Mouse (Mus musculus) heart, embryonic 15.5 days (tissue): Measurements from ENCODE around the gene Arhgap25. TPM values are rescaled to one million over a fixed set of nuclear protein-coding genes. Genes with fewer than 3 reads are reported as not detected.

Experiments
- ATAC-seq: fragments of 200-750 bp; cut with Nextera tagmentation; replicated peaks from 2 replicates; pipeline ENCODE4 v1.8.0; 2017; ENCODE audit warnings: low read depth, moderate TSS enrichment; ENCODE audit not compliant: insufficient number of reproducible peaks, insufficient read depth, low FRiP score
- H3K27ac ChIP-seq: fragments of 300-500 bp; sonication (generic); 2 replicates; pipeline ENCODE4 v1.5.1; 2015; ENCODE audit warnings: mild to moderate bottlenecking, inconsistent platforms
- H3K27me3 ChIP-seq: fragments of 300-500 bp; sonication (generic); 2 replicates; pipeline ENCODE4 v1.6.1; 2015; ENCODE audit warnings: inconsistent platforms
- H3K36me3 ChIP-seq: fragments of 300-500 bp; sonication (generic); 2 replicates; pipeline ENCODE4 v1.6.1; 2015; ENCODE audit warnings: mild to moderate bottlenecking, inconsistent platforms
- H3K4me1 ChIP-seq: fragments of 300-500 bp; sonication (generic); replicated peaks from 2 replicates; pipeline ENCODE4 v1.6.1; 2015; ENCODE audit warnings: inconsistent platforms
- H3K4me2 ChIP-seq: fragments of 300-500 bp; sonication (generic); 2 replicates; pipeline ENCODE4 v1.6.1; 2015; ENCODE audit warnings: inconsistent platforms, mild to moderate bottlenecking, moderate library complexity
- H3K4me3 ChIP-seq: fragments of 300-500 bp; sonication (generic); 2 replicates; pipeline ENCODE4 v1.5.1; 2015; ENCODE audit warnings: mild to moderate bottlenecking, inconsistent platforms
- H3K9ac ChIP-seq: fragments of 300-500 bp; sonication (generic); 2 replicates; pipeline ENCODE4 v1.6.1; 2015; ENCODE audit warnings: mild to moderate bottlenecking, inconsistent platforms
- H3K9me3 ChIP-seq: fragments of 300-500 bp; sonication (generic); replicated peaks from 2 replicates; pipeline ENCODE4 v1.6.1; 2016; ENCODE audit warnings: inconsistent platforms
- WGBS: fragments of 180-500 bp; shearing (Covaris S2); methylation state at CpG from one replicate; pipeline ENCODE4 v1.1.7; 2015; ENCODE audit warnings: mixed read lengths; 5-methylcytosine and 5-hydroxymethylcytosine counted together
- polyA plus RNA-seq: library from polyadenylated mRNA; unstranded; fragments of >200 nt; fragmentation: Nextera tagmentation; extraction: Ambion mirVana; gene quantifications from 2 replicates; pipeline ENCODE4 v1.2.1, GENCODE M21; 2015

Gene Arhgap25
- polyA plus RNA-seq, 1 experiment from 2014 or later: 3.5 TPM

- ATAC-seq: no peak
- H3K9me3 ChIP-seq: no peaks in the 10 kb centered on the region
- H3K27ac ChIP-seq: no peak overlapping the region
- no peaks in the 10 kb centered on the region for H3K4me1 ChIP-seq
- no peaks in the 10 kb centered on the region for H3K36me3 ChIP-seq
- no peak overlapping the region for H3K4me2 ChIP-seq
- WGBS: 37% methylated on average over 7 of the region's 7 CpGs
- no peaks in the 10 kb centered on the region for H3K27me3 ChIP-seq
- H3K4me3 ChIP-seq: no peak overlapping the region
- no peak overlapping the region for H3K9ac ChIP-seq
Observed at GRCm38 (mm10) chr6:87552054-87552807, 19.2 kb upstream of the Arhgap25 start.

GRCm38 (mm10) chr6:87547836-87548235 is 14.8 kb upstream of the Arhgap25 start:
- H3K27ac ChIP-seq: no peak overlapping the region
- no peaks in the 10 kb centered on the region for H3K27me3 ChIP-seq
- H3K4me3 ChIP-seq: no peak overlapping the region
- no peak for ATAC-seq
- H3K4me2 ChIP-seq: no peak overlapping the region
- H3K9ac ChIP-seq: no peak overlapping the region
- WGBS: 80% methylated on average over 7 of the region's 7 CpGs
- no peaks in the 10 kb centered on the region for H3K4me1 ChIP-seq
- peaks cover 6% of the 10 kb centered on the region for H3K9me3 ChIP-seq
- H3K36me3 ChIP-seq: no peaks in the 10 kb centered on the region

GRCm38 (mm10) chr6:87547431-87547830 is 14.4 kb upstream of the Arhgap25 start:
- Histone ChIP-seq H3K27me3 (no peaks in the 10 kb centered on the region), H3K27ac (no peak overlapping the region), H3K4me1 (no peaks in the 10 kb centered on the region), H3K4me2 (no peak overlapping the region), H3K36me3 (no peaks in the 10 kb centered on the region), H3K4me3 (no peak overlapping the region), H3K9me3 (peaks cover 6% of the 10 kb centered on the region), H3K9ac (no peak overlapping the region)
- WGBS: 79% methylated on average over 4 of the region's 4 CpGs
- no peak for ATAC-seq

- no peaks in the 10 kb centered on the region for H3K4me1 ChIP-seq
- no peak overlapping the region for H3K4me3 ChIP-seq
- H3K9me3 ChIP-seq: peaks cover 6% of the 10 kb centered on the region
- H3K4me2 ChIP-seq: no peak overlapping the region
- H3K27ac ChIP-seq: no peak overlapping the region
- no peaks in the 10 kb centered on the region for H3K27me3 ChIP-seq
- 54% methylated on average over 1 of the region's 1 CpGs for whole genome bisulfite sequencing
- no peak for ATAC-seq
- H3K36me3 ChIP-seq: no peaks in the 10 kb centered on the region
- H3K9ac ChIP-seq: no peak overlapping the region
Observed at GRCm38 (mm10) chr6:87545331-87546217, 12.5 kb upstream of the Arhgap25 start.

- ATAC-seq: peak; percentile 31; the same call in 1 of the 2 replicates
- Histone ChIP-seq H3K9ac (no peak overlapping the region), H3K9me3 (peaks cover 6% of the 10 kb centered on the region), H3K27me3 (peaks cover 9% of the 10 kb centered on the region), H3K36me3 (no peaks in the 10 kb centered on the region), H3K4me1 (no peaks in the 10 kb centered on the region), H3K4me3 (no peak overlapping the region), H3K27ac (no peak overlapping the region), H3K4me2 (no peak overlapping the region)
- 31% methylated on average over 9 of the region's 9 CpGs for WGBS
Observed at GRCm38 (mm10) chr6:87542027-87542426, 9.0 kb upstream of the Arhgap25 start.

- no peak overlapping the region for H3K27ac ChIP-seq
- peaks cover 13% of the 10 kb centered on the region for H3K27me3 ChIP-seq
- no peaks in the 10 kb centered on the region for H3K4me1 ChIP-seq
- no peak overlapping the region for H3K4me3 ChIP-seq
- no peaks in the 10 kb centered on the region for H3K36me3 ChIP-seq
- H3K9ac ChIP-seq: no peak overlapping the region
- WGBS: 70% methylated on average over 6 of the region's 6 CpGs
- no peaks in the 10 kb centered on the region; the same call in 1 of the 2 replicates for H3K9me3 ChIP-seq
- H3K4me2 ChIP-seq: no peak overlapping the region
- no peak for ATAC-seq
Observed at GRCm38 (mm10) chr6:87541171-87541571, 8.1 kb upstream of the Arhgap25 start.

GRCm38 (mm10) chr6:87538376-87539270 is 5.6 kb upstream of the Arhgap25 start:
- Histone ChIP-seq H3K4me1 (0 out of 2 replicates have a peak, but pooled peaks cover 3% of the 10 kb centered on the region), H3K9me3 (no peaks in the 10 kb centered on the region), H3K9ac (no peak overlapping the region), H3K4me3 (no peak overlapping the region), H3K27me3 (peaks cover 13% of the 10 kb centered on the region), H3K36me3 (no peaks in the 10 kb centered on the region), H3K4me2 (no peak overlapping the region), H3K27ac (no peak overlapping the region)
- ATAC-seq: no peak
- WGBS: 72% methylated on average over 15 of the region's 15 CpGs

- Histone ChIP-seq H3K27me3 (peaks cover 13% of the 10 kb centered on the region), H3K27ac (no peak overlapping the region), H3K9me3 (no peaks in the 10 kb centered on the region), H3K4me2 (no peak overlapping the region), H3K9ac (no peak overlapping the region), H3K4me1 (0 out of 2 replicates have a peak, but pooled peaks cover 3% of the 10 kb centered on the region), H3K36me3 (no peaks in the 10 kb centered on the region), H3K4me3 (no peak overlapping the region)
- 66% methylated on average over 5 of the region's 5 CpGs for WGBS
- no peak for ATAC-seq
Observed at GRCm38 (mm10) chr6:87537678-87538077, 4.6 kb upstream of the Arhgap25 start.

- WGBS: 66% methylated on average over 8 of the region's 8 CpGs
- Histone ChIP-seq H3K9me3 (no peaks in the 10 kb centered on the region), H3K4me2 (no peak overlapping the region), H3K4me3 (no peak overlapping the region), H3K27ac (no peak overlapping the region), H3K27me3 (peaks cover 13% of the 10 kb centered on the region), H3K9ac (no peak overlapping the region), H3K4me1 (0 out of 2 replicates have a peak, but pooled peaks cover 3% of the 10 kb centered on the region), H3K36me3 (no peaks in the 10 kb centered on the region)
- no peak for ATAC-seq
Observed at GRCm38 (mm10) chr6:87536270-87536669, 3.2 kb upstream of the Arhgap25 start.

GRCm38 (mm10) chr6:87535651-87536050 is 2.6 kb upstream of the Arhgap25 start:
- Histone ChIP-seq H3K9ac (no peak overlapping the region), H3K4me1 (0 out of 2 replicates have a peak, but pooled peaks cover 3% of the 10 kb centered on the region), H3K4me3 (no peak overlapping the region), H3K27me3 (peaks cover 13% of the 10 kb centered on the region), H3K27ac (no peak overlapping the region), H3K36me3 (no peaks in the 10 kb centered on the region), H3K4me2 (0 out of 2 replicates have a peak overlapping the region, but pooled peaks have one; percentile 28), H3K9me3 (no peaks in the 10 kb centered on the region)
- no peak for ATAC-seq
- WGBS: 49% methylated on average over 9 of the region's 9 CpGs
